Mouse (Mus musculus) hindbrain, embryonic 16.5 days (tissue): ENCODE measurements around the gene Cyba. TPM values are rescaled to one million over a fixed set of nuclear protein-coding genes. Genes with fewer than 3 reads are reported as not detected.

Source experiments
- ATAC-seq: fragments of 200-750 bp; cut with Nextera tagmentation; 2 replicates; pipeline ENCODE4 v1.8.0; 2017; ENCODE audit warnings: moderate TSS enrichment, moderate library complexity
- H3K27ac ChIP-seq: fragments of 300-500 bp; sonication (generic); 2 replicates; pipeline ENCODE4 v1.5.1; 2014; ENCODE audit warnings: low read depth, mild to moderate bottlenecking, control low read depth, low read length, moderate library complexity
- H3K27me3 ChIP-seq: fragments of 300-500 bp; sonication (generic); replicated peaks from 2 replicates; pipeline ENCODE4 v1.6.1; 2014; ENCODE audit warnings: low read length; ENCODE audit not compliant: control insufficient read depth, insufficient read depth
- H3K36me3 ChIP-seq: fragments of 300-500 bp; sonication (generic); 2 replicates; pipeline ENCODE4 v1.6.1; 2014; ENCODE audit warnings: mild to moderate bottlenecking, low read length, moderate library complexity, mixed read lengths; ENCODE audit not compliant: control insufficient read depth, insufficient read depth
- H3K4me1 ChIP-seq: fragments of 300-500 bp; sonication (generic); 2 replicates; pipeline ENCODE4 v1.6.1; 2014; ENCODE audit warnings: low read depth, low read length; ENCODE audit not compliant: control insufficient read depth, insufficient read depth
- H3K4me2 ChIP-seq: fragments of 300-500 bp; sonication (generic); 2 replicates; pipeline ENCODE4 v1.6.1; 2014; ENCODE audit warnings: mild to moderate bottlenecking, low read length, control low read depth, moderate library complexity
- H3K4me3 ChIP-seq: fragments of 300-500 bp; sonication (generic); 2 replicates; pipeline ENCODE4 v1.5.1; 2014; ENCODE audit warnings: mild to moderate bottlenecking, low read length, control low read depth, moderate library complexity
- H3K9ac ChIP-seq: fragments of 300-500 bp; sonication (generic); 2 replicates; pipeline ENCODE4 v1.6.1; 2014; ENCODE audit warnings: low read depth, mild to moderate bottlenecking, control low read depth, low read length, moderate library complexity
- H3K9me3 ChIP-seq: fragments of 300-500 bp; sonication (generic); 2 replicates; pipeline ENCODE4 v1.6.1; 2014; ENCODE audit warnings: mild to moderate bottlenecking, low read length, moderate library complexity; ENCODE audit not compliant: control insufficient read depth
- WGBS: fragments of 180-500 bp; shearing (Covaris S2); extraction: QIAGEN DNeasy Blood & Tissue Kit; methylation state at CpG from one replicate; pipeline ENCODE4 v1.1.7; 2014; 5-methylcytosine and 5-hydroxymethylcytosine counted together
- microRNA-seq: library from miRNA; unstranded; fragments of <30 nt; microRNA quantifications from one replicate; pipeline ENCODE4, GENCODE M21; 2017
- polyA plus RNA-seq: library from polyadenylated mRNA; unstranded; fragments of >200 nt; fragmentation: Nextera tagmentation; extraction: Ambion mirVana; gene quantifications from 2 replicates; pipeline ENCODE4 v1.2.1, GENCODE M21; 2015

The Cyba gene
- polyA plus RNA-seq, 1 experiment from 2014 or later: 38.3 TPM

- Histone ChIP-seq H3K4me1 (peaks cover 2% of the 10 kb centered on the region), H3K27me3 (no peaks in the 10 kb centered on the region), H3K9ac (no peak overlapping the region), H3K4me2 (no peak overlapping the region), H3K27ac (no peak overlapping the region), H3K4me3 (no peak overlapping the region), H3K36me3 (peaks cover 22% of the 10 kb centered on the region), H3K9me3 (no peaks in the 10 kb centered on the region)
- ATAC-seq: no peak
- 87% methylated on average over 4 of the region's 4 CpGs for WGBS
Observed at GRCm38 (mm10) chr8:122383039-122383438, 49.7 kb downstream of the Cyba start.

GRCm38 (mm10) chr8:122376365-122377231, 56.1 kb downstream of the Cyba start, which contains the start of gene Zc3h18:
Gene Zc3h18, plus strand, starts transcription at chr8:122376609.
- WGBS: under 1% methylated on average over 82 of the region's 107 CpGs
- Histone ChIP-seq H3K27ac (peak within 1 kb of the TSS; percentile 91), H3K4me1 (peaks cover 15% of the 10 kb centered on the region), H3K4me2 (peak within 1 kb of the TSS; percentile 80), H3K27me3 (no peaks in the 10 kb centered on the region), H3K9me3 (no peaks in the 10 kb centered on the region), H3K36me3 (no peaks in the 10 kb centered on the region; the same call in 1 of the 2 replicates), H3K9ac (peak within 1 kb of the TSS; percentile 94), H3K4me3 (peak within 1 kb of the TSS; percentile 90)
- peak; percentile 96 for ATAC-seq

- Histone ChIP-seq H3K36me3 (no peaks in the 10 kb centered on the region; the same call in 1 of the 2 replicates), H3K9ac (peak overlapping the region; percentile 58), H3K4me1 (peaks cover 15% of the 10 kb centered on the region), H3K4me2 (peak overlapping the region; percentile 66), H3K9me3 (no peaks in the 10 kb centered on the region), H3K4me3 (peak overlapping the region; percentile 90), H3K27me3 (no peaks in the 10 kb centered on the region), H3K27ac (peak overlapping the region; percentile 40; the same call in 1 of the 2 replicates)
- peak; percentile 44 for ATAC-seq
- 28% methylated on average over 13 of the region's 13 CpGs for WGBS
Observed at GRCm38 (mm10) chr8:122375751-122376364, 56.9 kb downstream of the Cyba start.

- peak overlapping the region; percentile 66 for H3K4me2 ChIP-seq
- H3K9ac ChIP-seq: no peak overlapping the region
- ATAC-seq: no peak
- H3K27me3 ChIP-seq: no peaks in the 10 kb centered on the region
- peaks cover 15% of the 10 kb centered on the region for H3K4me1 ChIP-seq
- 98% methylated on average over 7 of the region's 7 CpGs for WGBS
- no peak overlapping the region; the same call in 1 of the 2 replicates for H3K4me3 ChIP-seq
- no peaks in the 10 kb centered on the region; the same call in 1 of the 2 replicates for H3K36me3 ChIP-seq
- H3K9me3 ChIP-seq: no peaks in the 10 kb centered on the region
- H3K27ac ChIP-seq: no peak overlapping the region
Observed at GRCm38 (mm10) chr8:122375320-122375719, 57.4 kb downstream of the Cyba start.

Small RNA genes lying within 50 kb of the gene (microRNA-seq; reads per million reads assigned to microRNA genes)
- not detected for gene Gm24366

Other genes starting within 250 kb of the Cyba start
- gene Zfpm1, start 150.8 kb downstream of the Cyba start, polyA plus RNA-seq: 0.75 and 1.2 TPM in 2 replicates
- 0.39 and 0.60 TPM in 2 replicates for gene Trhr2, start 72.2 kb downstream of the Cyba start, polyA plus RNA-seq
- gene Zc3h18, start 56.3 kb downstream of the Cyba start, polyA plus RNA-seq: 28.8 and 31.8 TPM in 2 replicates
- gene Il17c, start 10.9 kb downstream of the Cyba start, polyA plus RNA-seq: not detected in 2 replicates
- gene Mvd, start 10.5 kb upstream of the Cyba start, polyA plus RNA-seq: 70.1 and 87.7 TPM in 2 replicates
- 0.12 TPM in 1 of 2 replicates, not detected in the other for gene Snai3, start 27.8 kb upstream of the Cyba start, polyA plus RNA-seq
- gene Rnf166, start 43.1 kb upstream of the Cyba start, polyA plus RNA-seq: 30.9 and 32.5 TPM in 2 replicates
- 78.5 and 85.1 TPM in 2 replicates for gene Ctu2, start 43.2 kb upstream of the Cyba start, polyA plus RNA-seq
- 1.7 and 3.5 TPM in 2 replicates for gene Piezo1, start 118.4 kb upstream of the Cyba start, polyA plus RNA-seq
- 8.0 and 11.4 TPM in 2 replicates for gene Cdt1, start 135.1 kb upstream of the Cyba start, polyA plus RNA-seq
- 202 and 203 TPM in 2 replicates for gene Aprt, start 144.0 kb upstream of the Cyba start, polyA plus RNA-seq
- 8.7 TPM in 2 replicates for gene Galns, start 178.5 kb upstream of the Cyba start, polyA plus RNA-seq
- 109 and 110 TPM in 2 replicates for gene Trappc2l, start 178.7 kb upstream of the Cyba start, polyA plus RNA-seq
- gene Pabpn1l, start 189.8 kb upstream of the Cyba start, polyA plus RNA-seq: not detected in 2 replicates